Mouse (Mus musculus) megakaryocyte, adult 5-6 weeks (primary cell): ENCODE data around the gene Nlrc4. TPM values are rescaled to one million over a fixed set of nuclear protein-coding genes. Genes with fewer than 3 reads are reported as not detected.

Experiments
- total RNA-seq, 2 experiments: library from RNA; stranded (forward) in 1 of 2; stranded (reverse) in 1 of 2; fragments of 153-499, 151-499 nt in 1 of 2; fragments of 221-1000, 200-1000 nt in 1 of 2; gene quantifications; 2 replicates each; pipeline versions ENCODE4 v1.2.3 to v1.2.4; 2015 to 2017

Nlrc4 gene
- total RNA-seq, 2 experiments from 2014 or later = 9.3 to 12.1 TPM

Other genes starting within 250 kb of the Nlrc4 start
- gene Memo1, start 163.6 kb downstream of the Nlrc4 start, total RNA-seq (2015) = 64.4 and 71.4 TPM in 2 replicates
- gene Memo1, start 163.6 kb downstream of the Nlrc4 start, total RNA-seq (2017) = 59.6 and 64.4 TPM in 2 replicates
- gene Dpy30, start 135.2 kb downstream of the Nlrc4 start, total RNA-seq (2015) = 112 and 124 TPM in 2 replicates
- gene Dpy30, start 135.2 kb downstream of the Nlrc4 start, total RNA-seq (2017) = 69.1 and 84.8 TPM in 2 replicates
- gene Spast, start 120.2 kb downstream of the Nlrc4 start, total RNA-seq (2015) = 24.2 and 26.0 TPM in 2 replicates
- gene Spast, start 120.2 kb downstream of the Nlrc4 start, total RNA-seq (2017) = 38.2 and 39.7 TPM in 2 replicates
- gene Slc30a6, start 63.5 kb downstream of the Nlrc4 start, total RNA-seq (2015) = 14.1 and 15.9 TPM in 2 replicates
- 7.8 and 12.2 TPM in 2 replicates for gene Slc30a6, start 63.5 kb downstream of the Nlrc4 start, total RNA-seq (2017)
- 61.3 and 82.9 TPM in 2 replicates for gene Yipf4, start 30.4 kb upstream of the Nlrc4 start, total RNA-seq (2015)
- gene Yipf4, start 30.4 kb upstream of the Nlrc4 start, total RNA-seq (2017) = 60.1 and 62.7 TPM in 2 replicates
- gene Birc6, start 69.2 kb upstream of the Nlrc4 start, total RNA-seq (2015) = 129 and 144 TPM in 2 replicates
- gene Birc6, start 69.2 kb upstream of the Nlrc4 start, total RNA-seq (2017) = 124 and 159 TPM in 2 replicates